Mouse (Mus musculus) CH12.LX (cell line): ENCODE results near the gene Rpap1. TPM values are rescaled to one million over a fixed set of nuclear protein-coding genes. Genes with fewer than 3 reads are reported as not detected.

Experiments used
- DNase-seq: peaks from one replicate; pipeline ENCODE4 v3.0.0-alpha.2; 2013; ENCODE audit errors: extremely low read depth
- H3K27ac ChIP-seq: 2 replicates; pipeline ENCODE4 v1.5.1; 2012; ENCODE audit warnings: low read depth, mild to moderate bottlenecking, control low read depth, moderate library complexity; ENCODE audit not compliant: insufficient read depth
- H3K27me3 ChIP-seq: replicated peaks from 2 replicates; pipeline ENCODE3; 2012; ENCODE audit warnings: inconsistent platforms
- H3K36me3 ChIP-seq, 2 experiments: replicated peaks in 1 of 2; 2 replicates each; pipeline versions ENCODE3 to v1.6.1; 2012; ENCODE audit warnings: inconsistent platforms in 1 of 2, low read length in 1 of 2, mild to moderate bottlenecking in 1 of 2, mixed read lengths in 1 of 2, moderate library complexity in 1 of 2; ENCODE audit not compliant: control insufficient read depth in 1 of 2, insufficient read depth in 1 of 2
- H3K4me1 ChIP-seq, 2 experiments: 2 replicates each; pipeline ENCODE4 v1.6.1; 2012; ENCODE audit warnings: inconsistent platforms in 1 of 2, moderate library complexity in 1 of 2; ENCODE audit not compliant: insufficient read depth in 2 of 2, control insufficient read depth in 1 of 2
- H3K4me2 ChIP-seq: 2 replicates; pipeline ENCODE4 v1.6.1; 2012; ENCODE audit warnings: low read depth, mild to moderate bottlenecking, control low read depth; ENCODE audit not compliant: poor library complexity, insufficient read depth, severe bottlenecking
- H3K4me3 ChIP-seq, 3 experiments: fragments of 150-350 bp in 1 of 3; sonication (generic) in 1 of 3; replicated peaks in 1 of 3; 2 replicates each; pipeline versions ENCODE3 to v1.5.1; 2011 to 2012; ENCODE audit warnings: low read depth in 2 of 3, low read length in 2 of 3, mild to moderate bottlenecking in 2 of 3, moderate library complexity in 2 of 3, control low read depth in 1 of 3, improper control_type of control experiment in 1 of 3, inconsistent platforms in 1 of 3, mixed read lengths in 1 of 3; ENCODE audit not compliant: poor library complexity in 1 of 3
- H3K79me2 ChIP-seq: replicated peaks from 2 replicates; pipeline ENCODE4 v1.6.1; 2012; ENCODE audit warnings: mild to moderate bottlenecking, moderate library complexity; ENCODE audit not compliant: control insufficient read depth, poor library complexity, insufficient read depth, severe bottlenecking; ENCODE audit errors: extremely low read depth
- H3K9ac ChIP-seq: 2 replicates; pipeline ENCODE4 v1.6.1; 2012; ENCODE audit warnings: low read depth, mild to moderate bottlenecking, control low read depth, moderate library complexity; ENCODE audit not compliant: insufficient read depth
- H3K9me3 ChIP-seq: replicated peaks from 2 replicates; pipeline ENCODE3; 2012; ENCODE audit warnings: low read length, inconsistent platforms, mixed read lengths
- BHLHE40 ChIP-seq: IDR thresholded peaks from 2 replicates; pipeline ENCODE4 v1.6.1; 2011; ENCODE audit warnings: mild to moderate bottlenecking, low read depth, low read length, improper control_type of control experiment
- CHD2 ChIP-seq: IDR thresholded peaks from 2 replicates; pipeline ENCODE4 v1.6.1; 2011; ENCODE audit warnings: low read length, improper control_type of control experiment
- E2F4 ChIP-seq: IDR thresholded peaks from 2 replicates; pipeline ENCODE4 v1.6.1; 2011; ENCODE audit warnings: low read depth, low read length, improper control_type of control experiment; ENCODE audit not compliant: insufficient replicate concordance
- ELF1 ChIP-seq: IDR thresholded peaks from 2 replicates; pipeline ENCODE4 v1.6.1; 2014; ENCODE audit warnings: low read depth, mild to moderate bottlenecking, inconsistent platforms, low read length, improper control_type of control experiment
- EP300 ChIP-seq: IDR thresholded peaks from 2 replicates; pipeline ENCODE4 v1.6.1; 2011; ENCODE audit warnings: low read length, improper control_type of control experiment
- ETS1 ChIP-seq: conservative IDR thresholded peaks from 2 replicates; pipeline ENCODE4 v1.6.1; 2012; ENCODE audit warnings: low read depth, mild to moderate bottlenecking, inconsistent platforms, low read length, improper control_type of control experiment, moderate library complexity
- GABPA ChIP-seq: IDR thresholded peaks from 2 replicates; pipeline ENCODE4 v1.6.1; 2012; ENCODE audit warnings: low read depth, low read length, improper control_type of control experiment, inconsistent platforms; ENCODE audit not compliant: insufficient replicate concordance
- IRF4 ChIP-seq: IDR thresholded peaks from 2 replicates; pipeline ENCODE4 v1.6.1; 2014; ENCODE audit warnings: low read depth, mild to moderate bottlenecking, inconsistent platforms, low read length, improper control_type of control experiment
- JUN ChIP-seq: IDR thresholded peaks from 2 replicates; pipeline ENCODE4 v1.6.1; 2011; ENCODE audit warnings: low read depth, mild to moderate bottlenecking, low read length, improper control_type of control experiment, moderate library complexity; ENCODE audit not compliant: insufficient read depth
- JUND ChIP-seq: conservative IDR thresholded peaks from 2 replicates; pipeline ENCODE4 v1.6.1; 2011; ENCODE audit warnings: low read depth, low read length, improper control_type of control experiment
- KAT2A ChIP-seq: IDR thresholded peaks from 2 replicates; pipeline ENCODE4 v1.6.1; 2012; ENCODE audit warnings: low read length, improper control_type of control experiment, inconsistent platforms; ENCODE audit not compliant: insufficient replicate concordance
- MAX ChIP-seq: IDR thresholded peaks from 2 replicates; pipeline ENCODE4 v1.6.1; 2011; ENCODE audit warnings: low read length, improper control_type of control experiment
- MAZ ChIP-seq: IDR thresholded peaks from 2 replicates; pipeline ENCODE4 v1.6.1; 2012; ENCODE audit warnings: low read depth, mild to moderate bottlenecking, inconsistent platforms, low read length, improper control_type of control experiment, moderate library complexity
- MEF2A ChIP-seq: IDR thresholded peaks from 2 replicates; pipeline ENCODE4 v1.6.1; 2014; ENCODE audit warnings: low read depth, mild to moderate bottlenecking, inconsistent platforms, low read length, improper control_type of control experiment, borderline replicate concordance
- MXI1 ChIP-seq: IDR thresholded peaks from 2 replicates; pipeline ENCODE4 v1.6.1; 2011; ENCODE audit warnings: mild to moderate bottlenecking, low read depth, low read length, improper control_type of control experiment
- MYC ChIP-seq: IDR thresholded peaks from 2 replicates; pipeline ENCODE4 v1.6.1; 2011; ENCODE audit warnings: low read depth, mild to moderate bottlenecking, improper control_type of control experiment, low read length
- NELFE ChIP-seq: IDR thresholded peaks from 2 replicates; pipeline ENCODE4 v1.6.1; 2011; ENCODE audit warnings: low read depth, low read length, improper control_type of control experiment
- POLR2A ChIP-seq: IDR thresholded peaks from 2 replicates; pipeline ENCODE4 v1.6.1; 2011; ENCODE audit warnings: low read depth, mild to moderate bottlenecking, improper control_type of control experiment, low read length
- POLR2AphosphoS2 ChIP-seq: IDR thresholded peaks from 2 replicates; pipeline ENCODE4 v1.6.1; 2011; ENCODE audit warnings: low read depth, low read length, improper control_type of control experiment
- RAD21 ChIP-seq: IDR thresholded peaks from 2 replicates; pipeline ENCODE4 v1.6.1; 2011; ENCODE audit warnings: low read depth, mild to moderate bottlenecking, low read length, improper control_type of control experiment, moderate library complexity
- TBP ChIP-seq: conservative IDR thresholded peaks from 2 replicates; pipeline ENCODE4 v1.6.1; 2011; ENCODE audit warnings: low read depth, low read length, improper control_type of control experiment
- TCF12 ChIP-seq: IDR thresholded peaks from 2 replicates; pipeline ENCODE4 v1.6.1; 2014; ENCODE audit warnings: low read depth, mild to moderate bottlenecking, inconsistent platforms, low read length, improper control_type of control experiment
- UBTF ChIP-seq: IDR thresholded peaks from 2 replicates; pipeline ENCODE4 v1.6.1; 2012; ENCODE audit warnings: low read depth, mild to moderate bottlenecking, inconsistent platforms, low read length, improper control_type of control experiment, moderate library complexity
- USF1 ChIP-seq: IDR thresholded peaks from 2 replicates; pipeline ENCODE4 v1.6.1; 2014; ENCODE audit warnings: low read depth, mild to moderate bottlenecking, inconsistent platforms, low read length, improper control_type of control experiment
- ZNF384 ChIP-seq: IDR thresholded peaks from 2 replicates; pipeline ENCODE4 v1.6.1; 2012; ENCODE audit warnings: low read depth, low read length, improper control_type of control experiment, inconsistent platforms
- dilution Hi-C: fragments of 300-500 bp; cut with MboI; formaldehyde crosslinking; loops from 2 replicates; pipeline ENCODE4 v1.14.3; 2020; ENCODE audit warnings: low sequenced_read_pairs; ENCODE audit not compliant: extremely low pct_unique_long_range_greater_than_20kb, extremely low pct_ligation_motif_present
- in situ Hi-C: fragments of 300-500 bp; cut with MboI; formaldehyde crosslinking; loops from 3 replicates; pipeline ENCODE4 v1.14.3; 2019; ENCODE audit warnings: low sequenced_read_pairs, low pct_ligation_motif_present, low pct_unique_long_range_greater_than_20kb, mixed read lengths
- polyA plus RNA-seq: library from polyadenylated mRNA; unstranded; fragments of >175 nt; gene quantifications from 2 replicates; pipeline ENCODE4 v1.2.1, GENCODE M21; 2012; ENCODE audit warnings: low read depth; ENCODE audit not compliant: insufficient read length
- total RNA-seq, 2 experiments: library from RNA; depleted of rRNA; stranded (reverse); fragments of 300-350 nt in 1 of 2; fragments of >200 nt in 1 of 2; gene quantifications; 2 replicates each; pipeline ENCODE4 v1.2.3; 2012 to 2014

Gene Rpap1
- total and polyA plus RNA-seq, 3 experiments = 8.5 to 34.7 (median 31.8) TPM

DNA sequence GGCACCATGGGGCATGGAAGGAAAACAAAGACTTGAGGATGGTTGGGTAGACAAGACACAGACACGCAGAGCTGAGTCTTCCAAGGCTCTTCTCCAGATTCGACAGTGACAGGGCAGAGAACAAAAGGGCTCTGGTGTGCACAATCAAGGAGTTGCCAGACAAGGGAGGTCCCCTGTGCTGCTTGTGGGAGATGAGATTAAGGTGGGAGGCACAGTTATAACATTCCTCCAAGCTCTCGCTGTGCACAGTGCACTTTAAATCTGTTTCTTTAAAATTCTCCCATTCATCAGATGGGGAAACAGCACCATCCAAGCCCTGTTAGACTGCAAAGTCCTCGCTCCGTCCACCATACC is 16.9 kb upstream of the Rpap1 start:
- in situ Hi-C loops = no loop called here
- H3K9me3 ChIP-seq = no peaks in the 10 kb centered on the region
- H3K27ac ChIP-seq = no peak overlapping the region
- no peaks in the 10 kb centered on the region for H3K79me2 ChIP-seq
- H3K36me3 ChIP-seq = peaks cover 15 to 54% of the 10 kb centered on the region in 2 experiments
- H3K4me2 ChIP-seq = no peak overlapping the region
- dilution Hi-C loops = no loop called here
- no peak overlapping the region for H3K9ac ChIP-seq
- peaks cover 44 to 77% of the 10 kb centered on the region in 2 experiments for H3K4me1 ChIP-seq
- H3K4me3 ChIP-seq = no peak overlapping the region
- TF ChIP-seq KAT2A (no peak), RAD21 (no peak), POLR2A (no peak), TCF12 (no peak), ZNF384 (no peak), POLR2AphosphoS2 (no peak), USF1 (no peak), MEF2A (no peak), JUND (no peak), NELFE (no peak), ETS1 (no peak), CHD2 (no peak), UBTF (no peak), MAZ (no peak), MXI1 (no peak), E2F4 (no peak)
- H3K27me3 ChIP-seq = no peaks in the 10 kb centered on the region
- no peak for DNase-seq

DNA sequence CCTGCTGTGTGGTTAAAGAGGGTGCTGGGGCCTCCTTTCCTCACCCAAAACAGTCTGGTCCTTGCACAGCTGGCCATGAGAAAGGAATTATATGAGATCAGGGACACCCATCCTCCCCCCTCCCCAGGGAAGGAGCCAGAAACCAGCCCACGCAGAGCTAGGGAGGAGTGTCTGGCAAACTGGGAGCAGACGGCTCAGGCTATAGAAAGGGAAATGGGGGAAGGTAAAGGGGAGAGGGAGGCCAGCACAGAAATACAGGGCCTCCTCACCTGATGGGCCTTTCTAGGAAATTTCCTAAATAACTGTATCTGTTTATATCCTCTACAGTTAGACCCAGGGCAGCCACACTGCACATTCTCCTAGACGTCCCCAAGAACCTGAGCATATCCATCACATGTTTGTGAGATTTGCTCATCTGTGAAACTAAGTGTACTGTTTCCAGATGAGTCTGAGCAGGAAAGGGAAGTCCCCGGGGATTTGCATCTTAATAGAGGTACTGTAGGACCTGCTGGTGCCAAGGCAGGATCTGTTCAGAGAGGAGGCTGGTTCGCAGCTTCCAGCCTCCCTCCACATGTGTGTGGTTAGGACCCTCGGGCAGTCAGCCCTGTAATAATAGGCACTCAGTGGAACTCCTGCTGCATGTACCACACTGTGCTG is 16.4 kb upstream of the Rpap1 start:
- Histone ChIP-seq H3K4me1 (peaks cover 40 to 77% of the 10 kb centered on the region in 2 experiments), H3K9ac (no peak overlapping the region), H3K27me3 (peaks cover under 1% of the 10 kb centered on the region), H3K9me3 (no peaks in the 10 kb centered on the region), H3K27ac (peak overlapping the region; percentile 17; the same call in 1 of the 2 replicates), H3K4me2 (peak overlapping the region; percentile 19; the same call in 1 of the 2 replicates), H3K36me3 (peaks cover 15 to 52% of the 10 kb centered on the region in 2 experiments), H3K79me2 (no peaks in the 10 kb centered on the region), H3K4me3 (no peak overlapping the region)
- dilution Hi-C loops (no loop called here), in situ Hi-C loops (no loop called here)
- no peak for TF ChIP-seq MAX
- no peak for TF ChIP-seq POLR2A
- TF ChIP-seq EP300 = peak; percentile 46; the same call in 1 of the 2 replicates
- TF ChIP-seq MEF2A = peak; percentile 39; the same call in 1 of the 2 replicates
- no peak for TF ChIP-seq GABPA
- peak; percentile 44 for TF ChIP-seq BHLHE40
- TF ChIP-seq ETS1 = peak; percentile 38; the same call in 1 of the 2 replicates
- 0 out of 2 replicates have a peak, but pooled peaks have one; percentile 32 for TF ChIP-seq TBP
- 0 out of 2 replicates have a peak, but pooled peaks have one; percentile 18 for TF ChIP-seq ELF1
- TF ChIP-seq JUN = peak; percentile 29; the same call in 1 of the 2 replicates
- peak; percentile 42 for TF ChIP-seq IRF4
- TF ChIP-seq MYC = 0 out of 2 replicates have a peak, but pooled peaks have one; percentile 17
- TF ChIP-seq TCF12 = no peak
- DNase-seq = peak; percentile 87
